Mouse (Mus musculus) inflammation-experienced regulatory T-cells, adult 6 months (primary cell): Measurements from ENCODE around the gene 9130409I23Rik. TPM values are rescaled to one million over a fixed set of nuclear protein-coding genes. Genes with fewer than 3 reads are reported as not detected.
"Not testable (repeated sequence)": the region's sequence is repeated elsewhere in the genome, so short reads cannot be mapped to it uniquely, and the experiment has no call there.

Experiments used
- ATAC-seq: one replicate; pipeline ENCODE4 v1.8.0; 2017
- polyA plus RNA-seq, 3 experiments: library from polyadenylated mRNA; unstranded; fragments of 100-300 nt; shearing (Covaris generic); gene quantifications; one replicate each; pipeline ENCODE4 v1.2.1; 2017

Gene 9130409I23Rik
- polyA plus RNA-seq, 3 experiments from 2014 or later = not detected

DNA sequence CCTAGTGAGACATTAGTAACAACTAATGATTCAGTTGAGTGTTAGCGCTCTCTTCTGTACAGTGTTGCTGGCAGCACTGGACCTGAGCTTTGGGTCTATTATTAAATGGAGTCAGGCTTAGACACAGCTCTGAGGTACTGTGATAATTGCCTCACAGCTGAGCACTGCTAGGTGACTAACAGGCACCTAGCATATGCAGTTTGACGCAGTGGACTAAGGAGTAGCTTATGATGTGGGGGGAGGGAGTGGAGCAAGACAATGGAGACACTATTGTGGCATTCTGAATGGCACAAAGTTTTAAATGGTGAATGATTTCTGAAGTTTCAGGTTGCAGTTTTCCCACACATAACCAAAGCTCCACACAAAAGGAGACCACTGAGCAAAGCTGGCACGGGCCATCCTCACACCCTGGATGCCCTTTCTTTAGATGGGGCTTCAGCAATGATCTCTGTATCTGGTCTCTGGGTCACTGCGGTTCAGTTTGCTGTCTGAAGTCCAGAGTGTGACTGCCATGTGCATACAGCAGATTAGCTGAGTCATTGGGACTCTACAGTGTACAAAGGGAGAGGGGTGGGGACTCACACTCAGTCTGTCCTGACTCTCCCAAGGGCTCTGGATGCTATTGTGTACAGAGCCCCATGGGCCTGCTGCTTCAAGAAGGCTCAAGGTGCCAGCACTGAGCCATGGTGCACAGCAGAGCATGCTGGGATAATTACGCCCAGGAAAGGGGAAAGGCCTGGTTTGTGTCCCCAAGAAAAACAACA, 15.8 kb upstream of the 9130409I23Rik start:
- ATAC-seq = not testable (repeated sequence)

DNA sequence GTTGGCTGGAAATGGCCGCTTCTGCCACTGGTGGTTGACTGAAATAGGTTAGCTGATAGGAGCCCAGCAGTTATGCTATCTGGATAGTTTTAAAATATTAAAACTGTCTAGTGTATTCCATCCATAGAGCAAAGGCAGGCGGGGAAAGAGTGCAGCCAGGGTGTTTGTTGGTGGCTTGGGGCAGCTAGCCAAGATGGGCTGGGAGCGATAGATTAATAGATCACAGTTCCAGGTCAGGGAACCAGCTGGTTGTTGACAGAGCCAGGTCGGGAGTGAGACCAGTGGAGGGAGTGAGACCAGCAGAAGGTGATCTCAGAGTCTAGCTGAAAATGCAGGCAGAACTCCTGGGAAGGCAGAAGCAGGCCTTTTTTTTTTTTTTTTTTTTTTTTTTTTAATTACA, 13.4 kb upstream of the 9130409I23Rik start:
- ATAC-seq = no peak

DNA sequence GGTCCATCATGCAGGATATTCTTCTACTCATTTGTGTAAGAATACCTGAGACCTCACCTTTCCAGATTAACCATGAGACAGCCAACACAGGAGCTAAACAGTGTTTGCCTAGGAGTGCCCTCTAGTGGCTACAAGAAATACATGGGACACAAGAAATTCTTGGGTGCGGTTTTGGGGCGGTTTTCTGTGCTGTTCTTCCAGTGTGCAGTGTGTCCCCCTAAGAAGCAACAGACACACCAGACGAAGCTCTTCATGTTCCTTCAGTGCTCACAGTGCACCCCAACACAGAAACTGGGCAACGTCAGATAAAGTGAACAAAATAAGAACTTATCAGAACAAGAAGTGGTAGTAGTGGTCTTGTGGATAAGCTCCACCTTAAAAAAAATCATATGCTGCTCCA, 11.4 kb upstream of the 9130409I23Rik start:
- ATAC-seq = peak; percentile 65

- ATAC-seq = no peak
These were observed 3.5 kb upstream of the 9130409I23Rik start for GRCm38 (mm10) chr1:181047520-181047919.

DNA sequence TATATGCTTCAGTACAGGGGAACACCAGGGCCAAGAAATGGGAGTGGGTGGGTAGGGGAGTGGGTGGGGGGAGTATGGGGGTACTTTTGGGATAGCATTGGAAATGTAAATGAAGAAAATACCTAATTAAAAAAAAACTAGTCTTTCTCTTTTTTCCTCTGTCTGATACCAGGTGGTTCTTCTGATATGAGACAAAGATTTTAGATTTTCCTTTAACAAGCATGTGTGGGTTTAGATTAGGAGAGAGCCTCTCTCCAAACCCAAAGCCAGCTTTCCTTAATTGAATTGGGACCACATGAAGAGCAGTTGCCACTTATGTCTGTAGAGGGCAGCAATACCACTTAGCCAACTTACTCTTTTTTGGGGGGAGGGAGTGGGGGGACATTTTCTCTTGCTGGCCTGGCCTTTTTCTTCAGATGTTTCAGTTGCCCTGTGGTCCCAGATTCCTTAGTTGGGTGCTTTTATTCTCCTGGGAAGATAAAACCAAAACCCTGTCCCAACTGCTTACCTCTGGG, 1.7 kb upstream of the 9130409I23Rik start:
- ATAC-seq = no peak

GRCm38 (mm10) chr1:181052898-181053297, 1.9 kb downstream of the 9130409I23Rik start:
- no peak for ATAC-seq

DNA sequence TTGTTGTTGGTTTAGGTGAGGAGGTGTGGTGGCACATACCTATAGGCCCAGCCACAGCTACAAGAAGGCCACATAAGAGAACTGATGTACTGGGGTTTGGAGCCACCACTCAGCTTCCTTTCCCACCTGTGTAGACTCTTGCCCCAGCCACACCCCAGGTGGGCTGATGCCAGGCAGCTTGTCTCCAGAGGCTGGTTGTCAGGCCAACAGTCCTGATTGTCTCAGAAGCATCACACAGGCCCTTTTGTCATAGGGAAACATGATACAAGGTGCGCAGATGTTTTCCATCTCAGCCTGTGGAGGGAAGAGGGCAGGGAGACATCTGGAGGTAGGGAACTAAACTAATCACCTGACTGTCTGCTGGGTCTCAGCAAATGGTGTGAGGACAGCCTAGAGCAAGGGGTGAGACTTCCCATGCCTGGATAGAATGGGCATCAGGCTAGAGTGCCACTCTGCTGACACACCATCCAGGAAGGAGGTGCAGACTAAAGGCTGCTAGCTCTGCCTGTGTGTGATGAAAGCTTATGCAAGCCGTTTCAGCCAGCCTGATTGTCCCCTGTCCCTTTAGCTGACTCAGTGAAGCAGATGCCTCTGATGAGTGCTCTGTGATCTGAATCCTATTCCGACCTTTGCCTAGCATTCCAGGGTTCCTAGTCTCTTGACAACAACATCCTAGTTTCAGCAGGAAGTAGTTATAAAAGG, 10.9 kb downstream of the 9130409I23Rik start:
- ATAC-seq = no peak

GRCm38 (mm10) chr1:181063991-181064390, 13.0 kb downstream of the 9130409I23Rik start:
- ATAC-seq = no peak

GRCm38 (mm10) chr1:181064648-181065047, 13.6 kb downstream of the 9130409I23Rik start:
- no peak for ATAC-seq

DNA sequence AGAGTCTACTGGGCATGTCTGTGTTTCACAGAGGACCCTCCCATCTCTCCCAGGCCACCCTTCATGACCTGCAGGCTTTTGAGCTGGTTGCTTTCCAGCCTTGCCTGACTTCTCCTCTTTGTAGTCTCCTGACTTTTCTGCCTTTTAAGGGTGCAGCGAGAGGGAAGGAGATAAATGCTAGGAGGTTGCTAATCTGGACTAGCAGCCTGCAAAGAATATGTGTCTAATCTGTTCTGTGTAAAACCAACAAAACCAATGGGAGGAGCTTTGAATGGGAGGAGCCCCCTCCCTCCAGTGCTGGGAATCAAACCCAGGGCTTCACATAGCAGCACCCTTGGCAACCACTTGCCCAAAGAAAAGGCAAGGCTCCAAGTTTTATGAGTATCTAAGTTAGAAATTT, 17.3 kb downstream of the 9130409I23Rik start:
- no peak for ATAC-seq

- ATAC-seq = no peak
These were observed 18.6 kb downstream of the 9130409I23Rik start for GRCm38 (mm10) chr1:181069671-181070070.

- ATAC-seq = no peak
These were observed 22.0 kb downstream of the 9130409I23Rik start for GRCm38 (mm10) chr1:181073075-181073474.

- no peak for ATAC-seq
These were observed 33.0 kb downstream of the 9130409I23Rik start for GRCm38 (mm10) chr1:181084021-181084420.

- no peak for ATAC-seq
These were observed 39.0 kb downstream of the 9130409I23Rik start for GRCm38 (mm10) chr1:181090048-181090447.

Other genes with a start within 250 kb of the 9130409I23Rik start
- 100 to 1,000 TPM; 553 to 843 (median 762) TPM for gene H3f3a, start 237.3 kb upstream of the 9130409I23Rik start, polyA plus RNA-seq
- gene Sde2, start 200.1 kb upstream of the 9130409I23Rik start, polyA plus RNA-seq = 10 to 100 TPM; 33.8 to 42.9 (median 37.5) TPM
- gene Lefty2, start 158.1 kb upstream of the 9130409I23Rik start, polyA plus RNA-seq = not detected
- gene Pycr2, start 146.9 kb upstream of the 9130409I23Rik start, polyA plus RNA-seq = 10 to 100 TPM; 39.9 to 46.0 (median 44.5) TPM
- not detected for gene Lefty1, start 116.2 kb upstream of the 9130409I23Rik start, polyA plus RNA-seq
- gene Tmem63a, start 108.9 kb upstream of the 9130409I23Rik start, polyA plus RNA-seq = 10 to 100 TPM; 12.8 to 18.6 (median 14.0) TPM
- 100 to 1,000 TPM in 2 of 3 experiments, 10 to 100 TPM in 1; 40.9 to 267 (median 215) TPM for gene Ephx1, start 30.3 kb upstream of the 9130409I23Rik start, polyA plus RNA-seq
- 10 to 100 TPM; 30.7 to 48.4 (median 36.3) TPM for gene Nvl, start 93.0 kb downstream of the 9130409I23Rik start, polyA plus RNA-seq
- 10 to 100 TPM; 65.6 to 94.3 (median 73.6) TPM for gene Cnih4, start 93.5 kb downstream of the 9130409I23Rik start, polyA plus RNA-seq
- gene Wdr26, start 160.8 kb downstream of the 9130409I23Rik start, polyA plus RNA-seq = 10 to 100 TPM; 40.5 to 46.9 (median 43.1) TPM